Mouse (Mus musculus) forebrain, embryonic 13.5 days (tissue): ENCODE data around the gene Kalrn. TPM values are rescaled to one million over a fixed set of nuclear protein-coding genes. Genes with fewer than 3 reads are reported as not detected.

Experiments
- ATAC-seq: fragments of 200-750 bp; cut with Nextera tagmentation; 2 replicates; pipeline ENCODE4 v1.8.0; 2017
- H3K27ac ChIP-seq: fragments of 300-500 bp; sonication (generic); 2 replicates; pipeline ENCODE4 v1.5.1; 2015; ENCODE audit warnings: inconsistent platforms, mild to moderate bottlenecking, moderate library complexity
- H3K27me3 ChIP-seq: fragments of 300-500 bp; sonication (generic); 2 replicates; pipeline ENCODE4 v1.6.1; 2015; ENCODE audit warnings: mild to moderate bottlenecking, inconsistent platforms
- H3K36me3 ChIP-seq: fragments of 300-500 bp; sonication (generic); 2 replicates; pipeline ENCODE4 v1.6.1; 2015; ENCODE audit warnings: mild to moderate bottlenecking, inconsistent platforms; ENCODE audit not compliant: poor library complexity, severe bottlenecking
- H3K4me1 ChIP-seq: fragments of 300-500 bp; sonication (generic); 2 replicates; pipeline ENCODE4 v1.6.1; 2015; ENCODE audit warnings: inconsistent platforms
- H3K4me2 ChIP-seq: fragments of 300-500 bp; sonication (generic); 2 replicates; pipeline ENCODE4 v1.6.1; 2015; ENCODE audit warnings: inconsistent platforms, mild to moderate bottlenecking, moderate library complexity
- H3K4me3 ChIP-seq: fragments of 300-500 bp; sonication (generic); 2 replicates; pipeline ENCODE4 v1.5.1; 2015; ENCODE audit warnings: mild to moderate bottlenecking, inconsistent platforms
- H3K9ac ChIP-seq: fragments of 300-500 bp; sonication (generic); 2 replicates; pipeline ENCODE4 v1.6.1; 2015; ENCODE audit warnings: mild to moderate bottlenecking, inconsistent platforms
- H3K9me3 ChIP-seq: fragments of 300-500 bp; sonication (generic); replicated peaks from 2 replicates; pipeline ENCODE4 v1.6.1; 2016; ENCODE audit warnings: inconsistent platforms
- WGBS: fragments of 180-500 bp; shearing (Covaris S2); methylation state at CpG from one replicate; pipeline ENCODE4 v1.1.7; 2015; 5-methylcytosine and 5-hydroxymethylcytosine counted together
- polyA plus RNA-seq: library from polyadenylated mRNA; unstranded; fragments of >200 nt; fragmentation: Nextera tagmentation; extraction: Ambion mirVana; gene quantifications from 2 replicates; pipeline ENCODE4 v1.2.1, GENCODE M21; 2015

The Kalrn gene
- polyA plus RNA-seq, 1 experiment from 2014 or later, result 31.5 TPM

DNA sequence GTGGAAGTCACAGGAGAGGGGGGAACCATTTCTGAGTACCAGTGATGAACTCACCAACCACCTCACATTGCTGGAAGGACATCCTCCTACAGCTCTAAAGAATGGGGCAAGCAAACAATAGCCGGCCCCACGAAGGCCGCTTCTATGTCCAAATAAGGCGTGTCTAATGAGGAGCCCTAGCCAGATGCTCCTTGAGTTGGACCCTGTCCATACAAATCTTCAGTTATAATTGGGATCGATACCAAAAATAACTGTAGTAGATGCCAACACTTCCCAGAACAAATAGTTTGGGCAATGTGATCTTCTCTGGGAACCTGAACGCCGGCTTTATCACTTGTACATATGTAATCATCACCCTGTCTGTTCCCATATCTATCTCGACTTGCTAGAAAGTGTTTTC, 303.7 kb downstream of the Kalrn start:
- no peak overlapping the region for H3K27ac ChIP-seq
- WGBS, result 83% methylated on average over 8 of the region's 8 CpGs

DNA sequence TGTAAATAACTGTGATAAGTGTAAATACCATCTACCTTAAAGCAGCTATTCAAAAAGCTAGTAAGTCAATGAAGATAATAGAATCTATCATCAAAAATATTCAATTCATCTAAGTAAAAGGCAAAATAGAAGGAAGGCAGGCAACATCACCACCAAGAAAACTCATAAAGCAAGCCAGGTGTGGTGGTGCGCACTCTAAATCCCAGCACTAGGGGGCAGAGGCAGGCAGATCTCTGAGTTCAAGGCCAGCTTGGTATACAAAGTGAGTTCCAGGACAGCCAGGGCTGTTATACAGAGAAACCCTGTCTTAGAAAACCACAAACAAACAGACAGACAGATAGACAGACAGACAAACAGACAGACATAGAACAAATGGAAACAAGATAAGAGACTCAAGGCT, 305.6 kb downstream of the Kalrn start:
- Histone ChIP-seq H3K4me2 (no peak overlapping the region), H3K27ac (no peak overlapping the region), H3K4me3 (no peak overlapping the region), H3K4me1 (peaks cover 20% of the 10 kb centered on the region), H3K9ac (no peak overlapping the region), H3K9me3 (no peaks in the 10 kb centered on the region), H3K36me3 (no peaks in the 10 kb centered on the region), H3K27me3 (no peaks in the 10 kb centered on the region)
- no peak for ATAC-seq
- 97% methylated on average over 1 of the region's 1 CpGs for whole genome bisulfite sequencing

More for the DNA sequence above, 303.7 kb downstream of the Kalrn start:
- Histone ChIP-seq H3K27me3 (no peaks in the 10 kb centered on the region), H3K4me2 (no peak overlapping the region), H3K36me3 (no peaks in the 10 kb centered on the region), H3K9ac (no peak overlapping the region), H3K4me3 (no peak overlapping the region), H3K9me3 (no peaks in the 10 kb centered on the region), H3K4me1 (0 out of 2 replicates have a peak, but pooled peaks cover 5% of the 10 kb centered on the region)
- ATAC-seq, result no peak

DNA sequence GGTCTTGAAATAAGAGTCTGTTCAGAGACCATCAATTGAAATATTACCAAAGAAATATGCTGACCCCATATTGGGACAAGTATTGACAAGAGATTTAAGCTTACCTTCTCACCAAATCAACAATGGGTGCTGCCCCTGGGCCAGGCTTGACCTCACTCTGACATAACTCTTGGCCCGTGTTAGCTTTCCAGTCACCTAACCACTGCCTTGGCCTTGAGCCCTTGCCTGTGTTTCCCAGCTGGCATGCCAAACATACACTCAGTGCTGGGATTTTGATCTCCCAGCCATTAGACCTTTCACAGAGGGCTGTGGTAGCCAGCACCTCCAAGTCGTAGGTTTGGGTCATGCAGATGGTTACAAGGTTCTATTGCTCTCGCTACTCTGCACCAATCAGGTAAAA, 308.7 kb downstream of the Kalrn start:
- no peaks in the 10 kb centered on the region for H3K27me3 ChIP-seq
- no peak for ATAC-seq
- no peaks in the 10 kb centered on the region for H3K9me3 ChIP-seq
- peaks cover 36% of the 10 kb centered on the region for H3K4me1 ChIP-seq
- H3K4me2 ChIP-seq, result no peak overlapping the region
- no peak overlapping the region for H3K27ac ChIP-seq
- no peak overlapping the region for H3K4me3 ChIP-seq
- no peak overlapping the region for H3K9ac ChIP-seq
- 92% methylated on average over 3 of the region's 3 CpGs for WGBS
- peaks cover 5% of the 10 kb centered on the region; the same call in 1 of the 2 replicates for H3K36me3 ChIP-seq

DNA sequence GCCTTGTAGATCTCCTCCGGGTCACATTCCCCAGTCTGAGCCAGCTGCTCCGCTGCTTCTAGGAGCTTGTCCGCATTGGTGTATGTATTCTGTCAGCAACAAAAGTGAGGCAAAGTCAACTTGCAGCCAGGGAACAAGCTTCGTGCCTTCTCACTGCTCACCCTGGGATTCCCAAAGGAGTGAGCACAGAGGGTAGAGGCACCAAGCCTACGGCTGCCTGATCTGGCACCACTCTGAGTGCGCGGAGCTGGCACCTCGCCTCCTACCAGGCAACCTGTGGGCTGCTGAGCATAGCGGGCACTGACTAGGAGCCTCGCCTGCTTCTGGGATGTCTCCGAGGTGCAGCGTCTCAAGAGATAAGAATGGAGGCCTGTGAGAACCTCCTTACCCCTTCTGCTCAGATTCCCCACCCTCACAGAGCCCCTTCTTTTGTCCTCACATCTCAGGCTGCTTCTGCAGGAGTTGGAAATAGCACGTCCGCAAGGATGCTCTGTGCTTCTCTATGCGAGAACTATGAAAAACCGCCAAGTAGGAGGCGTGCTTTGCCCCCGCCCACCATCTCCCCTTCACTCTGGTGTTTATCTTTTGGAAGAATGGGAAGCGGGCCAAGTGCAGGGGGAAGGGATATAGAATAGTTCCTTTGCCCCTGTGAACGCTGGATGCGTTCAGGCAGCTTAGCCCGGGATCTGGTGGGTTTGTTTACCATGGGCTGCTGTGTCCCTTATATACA, 310.4 kb downstream of the Kalrn start:
- H3K27me3 ChIP-seq, result no peaks in the 10 kb centered on the region
- H3K4me2 ChIP-seq, result peak overlapping the region; percentile 25; the same call in 1 of the 2 replicates
- H3K27ac ChIP-seq, result 0 out of 2 replicates have a peak overlapping the region, but pooled peaks have one; percentile 1
- H3K4me3 ChIP-seq, result no peak overlapping the region
- H3K36me3 ChIP-seq, result peaks cover 5% of the 10 kb centered on the region; the same call in 1 of the 2 replicates
- WGBS, result 56% methylated on average over 22 of the region's 22 CpGs
- peak; percentile 76 for ATAC-seq
- H3K4me1 ChIP-seq, result peaks cover 33% of the 10 kb centered on the region
- H3K9ac ChIP-seq, result no peak overlapping the region
- no peaks in the 10 kb centered on the region for H3K9me3 ChIP-seq

DNA sequence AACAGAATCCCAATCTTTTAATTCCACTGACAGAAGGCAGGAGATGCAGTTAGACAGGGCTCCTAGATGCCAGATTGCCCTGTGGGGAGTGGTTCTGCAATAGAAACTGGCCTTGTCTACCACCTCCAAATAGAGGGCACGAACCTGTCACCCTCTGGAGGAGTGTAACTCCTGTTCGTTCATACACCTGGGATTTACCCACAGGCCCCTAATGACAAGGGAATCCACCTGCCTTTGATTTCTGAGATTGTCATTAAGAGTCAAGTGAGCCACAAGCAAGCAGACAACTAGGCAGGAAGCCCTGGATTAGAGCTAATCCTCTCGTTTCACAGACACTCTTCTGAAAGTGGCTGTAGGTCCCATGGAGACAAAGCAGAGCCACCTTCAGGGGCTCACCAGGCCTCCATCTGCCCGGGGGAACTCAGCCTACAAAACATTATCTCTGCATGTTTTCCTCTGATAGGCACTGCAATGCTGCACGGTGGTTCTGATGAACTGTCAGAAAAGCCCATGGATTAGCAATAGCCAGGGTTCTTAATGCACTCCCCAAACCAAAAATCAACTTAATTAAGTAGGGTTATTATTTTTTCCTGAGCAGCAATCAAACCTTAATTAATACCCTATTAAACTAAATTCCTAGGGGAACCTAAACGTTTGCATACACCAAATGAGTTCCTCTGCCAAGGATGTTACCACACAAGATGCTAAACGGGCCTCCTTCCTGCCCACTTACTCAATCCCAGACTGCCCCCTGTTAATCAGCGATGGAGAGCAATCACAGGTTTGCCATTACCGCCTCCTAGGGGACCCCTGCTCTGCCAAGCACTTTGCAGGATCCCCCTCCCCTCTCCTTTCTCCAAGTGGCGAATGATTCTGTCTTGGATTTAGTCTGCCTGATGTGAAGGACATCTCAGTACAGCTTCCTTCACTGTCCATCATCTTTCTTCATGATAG, 312.1 kb downstream of the Kalrn start:
- Histone ChIP-seq H3K4me2 (no peak overlapping the region), H3K4me1 (peaks cover 36% of the 10 kb centered on the region), H3K36me3 (peaks cover 6% of the 10 kb centered on the region; the same call in 1 of the 2 replicates), H3K27me3 (no peaks in the 10 kb centered on the region), H3K9ac (no peak overlapping the region), H3K27ac (no peak overlapping the region), H3K4me3 (no peak overlapping the region), H3K9me3 (no peaks in the 10 kb centered on the region)
- 18% methylated on average over 10 of the region's 10 CpGs for WGBS
- ATAC-seq, result no peak

DNA sequence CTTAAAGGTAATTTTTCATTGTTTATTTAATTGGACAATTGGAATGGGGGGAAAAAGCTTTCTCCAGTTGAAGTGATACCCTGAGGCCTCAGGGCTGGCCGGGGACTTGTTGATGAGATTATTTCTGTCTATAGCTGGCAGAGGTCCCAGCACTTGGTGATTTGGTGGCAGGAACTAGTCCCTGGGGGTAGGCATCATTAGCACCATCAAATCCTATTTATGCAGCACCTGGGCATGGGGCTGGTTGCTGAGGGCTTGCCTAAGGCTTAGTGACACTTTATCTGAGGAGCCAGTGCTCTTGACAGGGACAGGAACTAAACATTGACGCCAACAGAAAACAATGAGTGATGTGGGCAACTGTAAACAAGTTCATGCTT, 318.7 kb downstream of the Kalrn start:
- peak overlapping the region; percentile 4 for H3K27ac ChIP-seq
- H3K4me2 ChIP-seq, result no peak overlapping the region
- no peak overlapping the region for H3K4me3 ChIP-seq
- WGBS, result 34% methylated on average over 2 of the region's 2 CpGs
- peak; percentile 51; the same call in 1 of the 2 replicates for ATAC-seq
- H3K9ac ChIP-seq, result no peak overlapping the region
- no peaks in the 10 kb centered on the region for H3K27me3 ChIP-seq
- H3K9me3 ChIP-seq, result no peaks in the 10 kb centered on the region
- H3K4me1 ChIP-seq, result peaks cover 27% of the 10 kb centered on the region
- H3K36me3 ChIP-seq, result peaks cover 27% of the 10 kb centered on the region

DNA sequence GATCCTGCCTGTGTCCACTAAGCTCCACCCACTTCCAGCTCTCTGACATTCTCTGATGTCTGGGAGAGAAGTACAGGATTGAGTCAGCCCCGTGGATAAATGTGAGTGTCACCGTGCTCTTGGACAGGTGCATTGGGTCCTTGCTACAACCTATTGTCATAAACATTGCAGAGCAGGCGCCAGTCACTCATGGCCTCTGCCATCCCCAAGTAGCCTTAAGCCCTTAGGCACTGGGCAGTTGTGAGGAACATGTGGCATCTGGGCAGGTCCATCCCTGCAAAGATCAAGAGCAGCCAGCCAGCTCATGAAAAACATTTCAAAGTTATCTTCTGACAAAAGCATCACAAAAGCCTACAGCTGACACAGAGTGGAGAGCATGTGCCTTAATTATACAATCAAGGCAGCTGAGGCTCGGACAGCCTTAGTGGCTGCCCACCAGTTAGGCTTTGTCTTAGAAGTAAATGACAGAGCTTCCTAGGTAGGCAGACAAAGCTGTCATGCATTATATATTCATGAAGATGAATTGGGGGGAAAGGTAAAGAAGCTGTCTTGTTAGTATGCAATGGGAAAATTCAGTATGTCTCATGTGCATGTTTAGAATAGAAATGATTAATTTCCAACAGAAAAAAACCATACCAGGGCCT, 319.2 kb downstream of the Kalrn start:
- no peak overlapping the region for H3K9ac ChIP-seq
- no peaks in the 10 kb centered on the region for H3K9me3 ChIP-seq
- no peak overlapping the region for H3K4me2 ChIP-seq
- peaks cover 27% of the 10 kb centered on the region for H3K4me1 ChIP-seq
- no peaks in the 10 kb centered on the region for H3K27me3 ChIP-seq
- H3K4me3 ChIP-seq, result no peak overlapping the region
- H3K36me3 ChIP-seq, result peaks cover 29% of the 10 kb centered on the region
- WGBS, result 59% methylated on average over 4 of the region's 4 CpGs
- peak; percentile 50; the same call in 1 of the 2 replicates for ATAC-seq
- H3K27ac ChIP-seq, result peak overlapping the region; percentile 4

DNA sequence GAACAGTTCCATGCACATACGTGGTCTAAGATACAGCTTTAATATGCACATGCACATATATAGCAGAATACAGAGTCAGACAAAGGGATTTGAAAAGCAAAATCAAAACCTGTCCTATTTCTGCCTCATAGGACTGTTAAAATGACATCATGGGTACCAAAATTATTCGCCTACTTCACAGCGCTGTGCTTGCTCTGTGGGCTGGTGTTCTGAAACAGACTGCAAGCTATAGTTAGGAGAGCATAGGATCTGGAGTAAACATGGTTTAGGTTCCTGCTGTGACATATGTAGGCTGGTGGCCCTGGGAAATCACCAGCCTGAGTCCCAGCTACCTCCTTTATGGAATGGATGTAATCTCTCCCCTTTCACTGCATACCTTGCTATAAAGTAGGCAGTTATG, 320.7 kb downstream of the Kalrn start:
- no peak for ATAC-seq
- Histone ChIP-seq H3K4me2 (no peak overlapping the region), H3K4me1 (peaks cover 27% of the 10 kb centered on the region), H3K9ac (no peak overlapping the region), H3K27me3 (no peaks in the 10 kb centered on the region), H3K36me3 (peaks cover 29% of the 10 kb centered on the region), H3K9me3 (no peaks in the 10 kb centered on the region), H3K4me3 (no peak overlapping the region), H3K27ac (no peak overlapping the region)
- 98% methylated on average over 3 of the region's 3 CpGs for WGBS

DNA sequence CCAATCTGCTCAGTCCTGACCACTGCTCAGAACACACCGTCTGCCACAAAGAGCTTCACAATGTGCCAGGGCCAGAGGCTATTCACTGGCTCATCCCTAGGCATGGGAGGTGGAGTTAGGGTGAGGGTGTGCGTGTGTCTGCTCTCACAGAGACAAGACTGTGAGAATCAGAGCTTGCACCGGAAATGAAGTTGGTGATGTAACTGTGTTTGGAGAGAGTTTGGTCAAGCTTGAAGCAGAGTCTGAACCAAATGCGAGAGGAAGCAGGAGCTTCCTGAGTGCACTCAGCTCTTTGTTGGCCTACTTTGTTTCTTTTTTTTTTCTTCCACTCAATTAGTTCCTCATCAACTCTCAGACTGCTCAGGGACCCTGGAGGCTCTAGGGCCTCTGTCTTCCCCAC, 325.1 kb downstream of the Kalrn start:
- H3K9me3 ChIP-seq, result no peaks in the 10 kb centered on the region

DNA sequence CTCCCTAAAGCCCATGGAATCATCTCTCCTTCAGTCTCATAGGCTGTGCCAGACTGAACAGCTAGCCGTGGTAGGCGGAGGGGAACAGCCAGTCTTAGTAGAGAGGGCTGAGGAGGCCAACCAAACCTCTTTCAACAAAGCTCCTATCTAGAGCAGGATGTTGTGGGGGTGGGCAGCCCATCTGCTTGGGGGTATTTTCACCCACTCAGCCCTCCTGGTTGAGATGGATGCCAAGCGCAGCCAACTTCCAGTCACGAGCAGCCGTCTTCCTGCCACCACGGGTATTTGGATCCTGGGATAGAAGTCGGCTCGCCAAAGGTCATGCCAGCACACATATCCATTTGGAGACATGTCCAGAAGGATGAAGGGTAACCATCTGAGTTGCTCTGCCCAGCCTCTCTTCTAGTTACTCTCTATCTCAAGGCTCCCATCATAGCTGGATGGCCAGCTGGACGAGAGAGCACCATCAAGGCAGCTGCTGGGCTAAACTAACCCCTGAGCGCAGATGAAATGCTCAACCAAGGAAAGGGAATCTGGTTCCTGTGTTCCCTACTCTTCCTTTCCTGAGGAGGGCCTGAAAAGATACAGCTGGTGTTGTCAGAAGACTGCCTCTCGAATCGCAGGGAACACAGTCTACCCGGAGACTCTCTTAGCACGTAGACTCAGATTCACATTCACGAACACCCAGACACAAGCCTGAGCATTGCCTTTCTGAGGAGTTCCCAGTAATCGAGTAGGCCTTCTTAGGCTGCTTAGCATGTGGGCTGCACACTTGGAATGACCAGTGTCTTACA, 331.2 kb downstream of the Kalrn start:
- H3K27me3 ChIP-seq, result no peaks in the 10 kb centered on the region
- H3K9me3 ChIP-seq, result no peaks in the 10 kb centered on the region
- WGBS, result 97% methylated on average over 16 of the region's 16 CpGs
- no peaks in the 10 kb centered on the region for H3K4me1 ChIP-seq
- no peak overlapping the region for H3K9ac ChIP-seq
- H3K4me3 ChIP-seq, result no peak overlapping the region
- no peak overlapping the region for H3K4me2 ChIP-seq
- H3K27ac ChIP-seq, result no peak overlapping the region
- ATAC-seq, result no peak
- H3K36me3 ChIP-seq, result peaks cover 38% of the 10 kb centered on the region

More for the DNA sequence above, 325.1 kb downstream of the Kalrn start:
- H3K4me1 ChIP-seq, result no peaks in the 10 kb centered on the region
- WGBS, result 29% methylated on average over 4 of the region's 4 CpGs
- H3K4me2 ChIP-seq, result no peak overlapping the region
- no peak overlapping the region for H3K9ac ChIP-seq
- ATAC-seq, result no peak
- peaks cover 33% of the 10 kb centered on the region for H3K36me3 ChIP-seq
- no peak overlapping the region for H3K27ac ChIP-seq
- H3K27me3 ChIP-seq, result no peaks in the 10 kb centered on the region
- H3K4me3 ChIP-seq, result no peak overlapping the region

DNA sequence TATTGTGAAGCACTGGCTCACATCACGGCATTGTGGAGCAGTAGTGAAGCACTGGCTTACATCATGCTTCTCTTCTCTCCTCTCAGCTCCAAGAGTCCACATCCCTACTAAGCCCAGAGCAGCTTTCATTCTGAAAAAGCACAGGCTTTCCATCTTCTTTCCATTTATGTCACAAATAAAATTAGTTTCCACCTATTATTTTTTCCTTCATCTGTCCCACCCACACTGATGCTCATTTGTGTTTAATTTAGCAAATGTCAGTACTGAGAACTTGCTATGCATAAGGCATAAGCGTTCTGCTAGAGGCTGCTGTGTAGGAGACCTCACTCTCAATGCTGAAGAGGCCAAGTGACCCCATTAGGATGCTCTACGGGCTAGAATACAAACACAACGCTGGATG, 333.7 kb downstream of the Kalrn start:
- Histone ChIP-seq H3K27ac (no peak overlapping the region), H3K9ac (no peak overlapping the region), H3K36me3 (peaks cover 40% of the 10 kb centered on the region), H3K9me3 (no peaks in the 10 kb centered on the region), H3K4me1 (peaks cover 12% of the 10 kb centered on the region), H3K4me2 (no peak overlapping the region), H3K4me3 (no peak overlapping the region), H3K27me3 (no peaks in the 10 kb centered on the region)
- WGBS, result 79% methylated on average over 4 of the region's 4 CpGs
- ATAC-seq, result no peak
